Mouse (Mus musculus) adrenal gland, adult 2 months (tissue): ENCODE measurements around the gene Gm8271. TPM values are rescaled to one million over a fixed set of nuclear protein-coding genes. Genes with fewer than 3 reads are reported as not detected.
"Not testable (repeated sequence)": the region's sequence is repeated elsewhere in the genome, so short reads cannot be mapped to it uniquely, and the experiment has no call there.

Experiments used
- DNase-seq: peaks from one replicate; pipeline ENCODE4 v3.0.0; 2021
- long read RNA-seq: library from polyadenylated mRNA; stranded (forward); transcript quantifications from one replicate; pipeline ENCODE4 v2.0.0, GENCODE M21; 2021
- polyA plus RNA-seq: library from polyadenylated mRNA; depleted of rRNA; stranded (reverse); fragments of >200 nt; gene quantifications from 2 replicates; pipeline ENCODE4 v1.2.3, GENCODE M21; 2012; rRNA removed
- total RNA-seq, 2 experiments: library from RNA; stranded (reverse); gene quantifications; 2 replicates each; pipeline ENCODE4 v1.2.3; 2021

Gm8271 gene
- total RNA-seq: not detected
- not detected in 2 replicates for polyA plus RNA-seq
- long read RNA-seq: 0 reads

DNA sequence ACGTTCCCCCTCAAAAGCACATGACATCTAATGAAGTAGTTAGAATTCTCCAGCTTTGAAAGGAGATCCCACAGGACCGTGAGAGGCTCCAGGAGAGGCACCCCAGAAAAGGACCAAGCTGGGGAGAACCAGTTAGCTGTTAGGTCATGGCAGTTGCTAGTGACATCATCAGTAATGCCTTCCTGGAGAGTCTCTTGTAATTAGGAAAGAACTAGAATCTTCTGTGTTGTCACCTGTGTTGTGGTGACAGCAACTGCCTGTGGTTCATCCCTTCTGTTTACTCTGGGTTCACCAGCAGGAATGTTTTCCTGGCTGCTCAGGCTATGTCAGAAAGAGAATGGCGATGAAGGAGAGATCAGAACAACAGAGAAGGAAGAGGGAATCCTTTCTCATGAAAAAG is at the start of gene Gm8271:
Gm8271 (plus strand) TSS at position 301 of the 400 bp plus-strand sequence.
- not testable (repeated sequence) for DNase-seq

DNA sequence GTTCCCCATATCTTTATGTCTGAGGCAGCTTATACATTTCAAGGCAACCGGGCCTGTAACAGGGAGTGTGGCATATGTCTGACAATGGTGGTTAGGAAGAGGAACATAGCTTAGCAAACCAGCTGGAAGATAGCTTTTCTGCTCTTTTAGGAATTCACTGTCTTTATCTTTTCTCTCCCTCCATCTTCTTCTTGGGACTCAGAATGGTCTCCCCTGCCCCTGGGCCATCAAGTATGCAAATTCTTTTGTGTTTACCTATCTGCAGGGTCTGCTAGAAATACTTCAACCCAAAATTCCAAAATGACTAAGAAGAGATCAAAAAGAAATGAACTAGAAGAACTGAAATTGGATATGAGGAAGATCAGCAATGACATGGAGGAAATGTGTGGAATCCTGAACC is 21.4 kb upstream of the Gm8271 start, which contains the start of gene Gm3317:
Gm3317 (plus strand) TSS at position 301 of the 400 bp plus-strand sequence.
- not testable (repeated sequence) for DNase-seq

Other genes with a start within 250 kb of the Gm8271 start
- not detected for gene Gm8297, start 201.9 kb upstream of the Gm8271 start, total RNA-seq
- gene Gm8297, start 201.9 kb upstream of the Gm8271 start, polyA plus RNA-seq: not detected in 2 replicates
- gene Gm3298, start 169.9 kb upstream of the Gm8271 start, total RNA-seq: not detected
- not detected in 2 replicates for gene Gm3298, start 169.9 kb upstream of the Gm8271 start, polyA plus RNA-seq
- not detected for gene 4930555G01Rik, start 135.2 kb upstream of the Gm8271 start, total RNA-seq
- gene 4930555G01Rik, start 135.2 kb upstream of the Gm8271 start, polyA plus RNA-seq: not detected in 2 replicates
- gene Gm8281, start 114.8 kb upstream of the Gm8271 start, total RNA-seq: not detected
- not detected in 2 replicates for gene Gm8281, start 114.8 kb upstream of the Gm8271 start, polyA plus RNA-seq
- gene Gm8279, start 54.3 kb upstream of the Gm8271 start, total RNA-seq: not detected
- not detected in 2 replicates for gene Gm8279, start 54.3 kb upstream of the Gm8271 start, polyA plus RNA-seq
- gene Gm3317, start 21.3 kb upstream of the Gm8271 start, total RNA-seq: not detected
- gene Gm3317, start 21.3 kb upstream of the Gm8271 start, polyA plus RNA-seq: not detected in 2 replicates
- gene Gm3526, start 74.8 kb downstream of the Gm8271 start, total RNA-seq: not detected
- gene Gm3526, start 74.8 kb downstream of the Gm8271 start, polyA plus RNA-seq: 0.06 TPM in 1 of 2 replicates, not detected in the other
- not detected for gene Gm3542, start 149.1 kb downstream of the Gm8271 start, total RNA-seq
- gene Gm3542, start 149.1 kb downstream of the Gm8271 start, polyA plus RNA-seq: not detected in 2 replicates
- gene Gm3500, start 203.3 kb downstream of the Gm8271 start, total RNA-seq: not detected
- not detected in 2 replicates for gene Gm3500, start 203.3 kb downstream of the Gm8271 start, polyA plus RNA-seq